Mouse (Mus musculus) embryonic facial prominence, embryonic 10.5 days (tissue): ENCODE results near the gene Aldh3b3. TPM values are rescaled to one million over a fixed set of nuclear protein-coding genes. Genes with fewer than 3 reads are reported as not detected.
A peak's percentile ranks its signal among the peaks of the same experiment; 100 is the strongest.
"Not testable (repeated sequence)": the region's sequence is repeated elsewhere in the genome, so short reads cannot be mapped to it uniquely, and the experiment has no call there.

Experiments used
- DNase-seq: peaks from one replicate; pipeline ENCODE4 v3.0.0-alpha.2; 2017; ENCODE audit warnings: low spot score
- H3K27ac ChIP-seq: fragments of 300-500 bp; sonication (generic); replicated peaks from 2 replicates; pipeline ENCODE4 v1.5.1; 2016; ENCODE audit warnings: mild to moderate bottlenecking
- H3K27me3 ChIP-seq: fragments of 300-500 bp; sonication (generic); replicated peaks from 2 replicates; pipeline ENCODE4 v1.6.1; 2016; ENCODE audit warnings: low read depth, mild to moderate bottlenecking; ENCODE audit not compliant: poor library complexity, severe bottlenecking
- H3K36me3 ChIP-seq: fragments of 300-500 bp; sonication (generic); replicated peaks from 2 replicates; pipeline ENCODE4 v1.6.1; 2016; ENCODE audit warnings: mild to moderate bottlenecking, moderate library complexity
- H3K4me1 ChIP-seq: fragments of 300-500 bp; sonication (generic); 2 replicates; pipeline ENCODE4 v1.6.1; 2016
- H3K4me3 ChIP-seq: fragments of 300-500 bp; sonication (generic); 2 replicates; pipeline ENCODE4 v1.5.1; 2016; ENCODE audit warnings: mild to moderate bottlenecking, moderate library complexity
- H3K9me3 ChIP-seq: fragments of 300-500 bp; sonication (generic); 2 replicates; pipeline ENCODE4 v1.6.1; 2016; ENCODE audit warnings: mild to moderate bottlenecking
- WGBS: fragments of 180-500 bp; shearing (Covaris S2); methylation state at CpG from one replicate; pipeline ENCODE4 v1.1.7; 2016; 5-methylcytosine and 5-hydroxymethylcytosine counted together
- polyA plus RNA-seq: library from polyadenylated mRNA; unstranded; fragments of >200 nt; fragmentation: Nextera tagmentation; extraction: Ambion mirVana; gene quantifications from 2 replicates; pipeline ENCODE4 v1.2.1, GENCODE M21; 2016

The Aldh3b3 gene
- polyA plus RNA-seq, 1 experiment from 2014 or later: not detected

GRCm38 (mm10) chr19:3945872-3946564 is 12.4 kb upstream of the Aldh3b3 start:
- H3K27ac ChIP-seq: no peak overlapping the region
- H3K36me3 ChIP-seq: no peaks in the 10 kb centered on the region
- peaks cover 7% of the 10 kb centered on the region for H3K4me1 ChIP-seq
- no peak overlapping the region for H3K4me3 ChIP-seq
- WGBS: 38% methylated on average over 10 of the region's 10 CpGs
- H3K27me3 ChIP-seq: peaks cover 32% of the 10 kb centered on the region
- no peaks in the 10 kb centered on the region for H3K9me3 ChIP-seq
- no peak for DNase-seq

- H3K27ac ChIP-seq: no peak overlapping the region
- 18% methylated on average over 2 of the region's 2 CpGs for WGBS
- H3K9me3 ChIP-seq: no peaks in the 10 kb centered on the region
- peak; percentile 70 for DNase-seq
- no peak overlapping the region for H3K4me3 ChIP-seq
- H3K36me3 ChIP-seq: no peaks in the 10 kb centered on the region
- H3K27me3 ChIP-seq: peaks cover 26% of the 10 kb centered on the region
- H3K4me1 ChIP-seq: peaks cover 7% of the 10 kb centered on the region
Measured at GRCm38 (mm10) chr19:3946715-3947114, 11.7 kb upstream of the Aldh3b3 start.

GRCm38 (mm10) chr19:3947813-3948212 is 10.6 kb upstream of the Aldh3b3 start:
- Histone ChIP-seq H3K4me3 (no peak overlapping the region), H3K4me1 (peaks cover 5% of the 10 kb centered on the region), H3K9me3 (no peaks in the 10 kb centered on the region), H3K27me3 (peaks cover 15% of the 10 kb centered on the region), H3K27ac (no peak overlapping the region), H3K36me3 (no peaks in the 10 kb centered on the region)
- 77% methylated on average over 3 of the region's 3 CpGs for WGBS
- no peak for DNase-seq

- Histone ChIP-seq H3K4me1 (peaks cover 3% of the 10 kb centered on the region), H3K36me3 (no peaks in the 10 kb centered on the region), H3K27me3 (peaks cover 8% of the 10 kb centered on the region), H3K9me3 (no peaks in the 10 kb centered on the region), H3K4me3 (no peak overlapping the region), H3K27ac (no peak overlapping the region)
- 69% methylated on average over 14 of the region's 14 CpGs for WGBS
- no peak for DNase-seq
Measured at GRCm38 (mm10) chr19:3948546-3948945, 9.9 kb upstream of the Aldh3b3 start.

- 75% methylated on average over 3 of the region's 3 CpGs for WGBS
- no peaks in the 10 kb centered on the region for H3K27me3 ChIP-seq
- H3K27ac ChIP-seq: no peak overlapping the region
- peaks cover 3% of the 10 kb centered on the region for H3K4me1 ChIP-seq
- H3K9me3 ChIP-seq: no peaks in the 10 kb centered on the region
- H3K36me3 ChIP-seq: no peaks in the 10 kb centered on the region
- DNase-seq: no peak
- H3K4me3 ChIP-seq: no peak overlapping the region
Measured at GRCm38 (mm10) chr19:3950331-3950730, 8.1 kb upstream of the Aldh3b3 start.

- H3K4me1 ChIP-seq: peaks cover 3% of the 10 kb centered on the region; the same call in 1 of the 2 replicates
- no peak for DNase-seq
Measured at GRCm38 (mm10) chr19:3951461-3951860, 7.0 kb upstream of the Aldh3b3 start.

GRCm38 (mm10) chr19:3952099-3952498 is 6.3 kb upstream of the Aldh3b3 start:
- Histone ChIP-seq H3K36me3 (no peaks in the 10 kb centered on the region), H3K9me3 (no peaks in the 10 kb centered on the region), H3K4me3 (no peak overlapping the region), H3K4me1 (0 out of 2 replicates have a peak, but pooled peaks cover 3% of the 10 kb centered on the region), H3K27me3 (no peaks in the 10 kb centered on the region), H3K27ac (no peak overlapping the region)
- DNase-seq: no peak
- WGBS: 50% methylated on average over 1 of the region's 1 CpGs

More at GRCm38 (mm10) chr19:3951461-3951860, 7.0 kb upstream of the Aldh3b3 start:
- Histone ChIP-seq H3K27me3 (no peaks in the 10 kb centered on the region), H3K27ac (no peak overlapping the region), H3K9me3 (no peaks in the 10 kb centered on the region), H3K4me3 (no peak overlapping the region), H3K36me3 (no peaks in the 10 kb centered on the region)

GRCm38 (mm10) chr19:3955033-3955432 is 3.4 kb upstream of the Aldh3b3 start:
- H3K9me3 ChIP-seq: no peaks in the 10 kb centered on the region
- DNase-seq: no peak
- H3K4me3 ChIP-seq: no peak overlapping the region
- H3K27ac ChIP-seq: no peak overlapping the region
- no peaks in the 10 kb centered on the region for H3K36me3 ChIP-seq
- WGBS: 81% methylated on average over 3 of the region's 3 CpGs
- H3K4me1 ChIP-seq: 0 out of 2 replicates have a peak, but pooled peaks cover 3% of the 10 kb centered on the region
- H3K27me3 ChIP-seq: no peaks in the 10 kb centered on the region

GRCm38 (mm10) chr19:3955804-3956203 is 2.6 kb upstream of the Aldh3b3 start:
- Histone ChIP-seq H3K9me3 (no peaks in the 10 kb centered on the region), H3K4me3 (no peak overlapping the region), H3K27me3 (no peaks in the 10 kb centered on the region), H3K4me1 (0 out of 2 replicates have a peak, but pooled peaks cover 3% of the 10 kb centered on the region), H3K27ac (no peak overlapping the region), H3K36me3 (no peaks in the 10 kb centered on the region)
- no peak for DNase-seq
- 69% methylated on average over 4 of the region's 4 CpGs for WGBS

GRCm38 (mm10) chr19:3957296-3958036 is 979 bp upstream of the Aldh3b3 start:
- not testable (repeated sequence) for H3K4me1 ChIP-seq, H3K9me3 ChIP-seq, H3K4me3 ChIP-seq, H3K27ac ChIP-seq, H3K27me3 ChIP-seq, H3K36me3 ChIP-seq, DNase-seq
- WGBS: 76% methylated on average over 5 of the region's 5 CpGs

- H3K9me3 ChIP-seq: no peaks in the 10 kb centered on the region
- no peak for DNase-seq
- 0 out of 2 replicates have a peak, but pooled peaks cover 3% of the 10 kb centered on the region for H3K4me1 ChIP-seq
Measured at GRCm38 (mm10) chr19:3959030-3959429, 585 bp downstream of the Aldh3b3 start.

GRCm38 (mm10) chr19:3960211-3960610 is 1.8 kb downstream of the Aldh3b3 start:
- no peak overlapping the region for H3K4me3 ChIP-seq
- no peaks in the 10 kb centered on the region for H3K36me3 ChIP-seq
- H3K9me3 ChIP-seq: no peaks in the 10 kb centered on the region
- DNase-seq: no peak
- 0 out of 2 replicates have a peak, but pooled peaks cover 3% of the 10 kb centered on the region for H3K4me1 ChIP-seq
- H3K27ac ChIP-seq: no peak overlapping the region
- 85% methylated on average over 5 of the region's 5 CpGs for WGBS
- no peaks in the 10 kb centered on the region for H3K27me3 ChIP-seq

More at GRCm38 (mm10) chr19:3959030-3959429, 585 bp downstream of the Aldh3b3 start:
- Histone ChIP-seq H3K27me3 (no peaks in the 10 kb centered on the region), H3K4me3 (no peak overlapping the region), H3K36me3 (no peaks in the 10 kb centered on the region), H3K27ac (no peak overlapping the region)

GRCm38 (mm10) chr19:3961805-3962204 is 3.4 kb downstream of the Aldh3b3 start:
- DNase-seq, H3K27ac ChIP-seq, H3K4me3 ChIP-seq, H3K9me3 ChIP-seq, H3K36me3 ChIP-seq, H3K27me3 ChIP-seq, H3K4me1 ChIP-seq: not testable (repeated sequence)
- WGBS: 87% methylated on average over 6 of the region's 6 CpGs
